Mouse (Mus musculus) urinary bladder, adult 2 months (tissue): ENCODE measurements around the gene Upb1. TPM values are rescaled to one million over a fixed set of nuclear protein-coding genes. Genes with fewer than 3 reads are reported as not detected.

Experiments used
- polyA plus RNA-seq: library from polyadenylated mRNA; depleted of rRNA; stranded (reverse); fragments of >200 nt; gene quantifications from 2 replicates; pipeline ENCODE4 v1.2.3, GENCODE M21; 2012; rRNA removed

Upb1 gene
- polyA plus RNA-seq, 1 experiment = 1.0 TPM

Other genes with a start within 250 kb of the Upb1 start
- 23.5 and 33.1 TPM in 2 replicates for gene Specc1l, start 189.0 kb upstream of the Upb1 start, polyA plus RNA-seq
- gene Adora2a, start 84.2 kb upstream of the Upb1 start, polyA plus RNA-seq = 2.0 and 2.1 TPM in 2 replicates
- 52.9 and 60.3 TPM in 2 replicates for gene Snrpd3, start 116.4 kb downstream of the Upb1 start, polyA plus RNA-seq
- gene Gucd1, start 116.9 kb downstream of the Upb1 start, polyA plus RNA-seq = 13.4 and 16.2 TPM in 2 replicates
- gene Lrrc75b, start 159.2 kb downstream of the Upb1 start, polyA plus RNA-seq = 4.7 and 7.5 TPM in 2 replicates
- 0.33 and 0.55 TPM in 2 replicates for gene Ggt1, start 160.5 kb downstream of the Upb1 start, polyA plus RNA-seq
- gene Ggt5, start 188.2 kb downstream of the Upb1 start, polyA plus RNA-seq = 8.6 and 10.5 TPM in 2 replicates
- gene Susd2, start 242.9 kb downstream of the Upb1 start, polyA plus RNA-seq = 57.5 and 76.1 TPM in 2 replicates